Mouse (Mus musculus) heart, adult 10 weeks (tissue): Measurements from ENCODE around the gene Ddah2. TPM values are rescaled to one million over a fixed set of nuclear protein-coding genes. Genes with fewer than 3 reads are reported as not detected.

Experiments
- polyA plus RNA-seq: library from polyadenylated mRNA; stranded (reverse); fragments of 350-450 nt; fragmentation: Illumina TruSeq; extraction: RNeasy Lipid Tissue Mini Kit (QIAGEN cat#74804); gene quantifications from one replicate; pipeline ENCODE4 v1.2.3, GENCODE M21; 2014; ENCODE audit warnings: low read depth, low replicate concordance

The Ddah2 gene
- 33.4 TPM for polyA plus RNA-seq

DNA sequence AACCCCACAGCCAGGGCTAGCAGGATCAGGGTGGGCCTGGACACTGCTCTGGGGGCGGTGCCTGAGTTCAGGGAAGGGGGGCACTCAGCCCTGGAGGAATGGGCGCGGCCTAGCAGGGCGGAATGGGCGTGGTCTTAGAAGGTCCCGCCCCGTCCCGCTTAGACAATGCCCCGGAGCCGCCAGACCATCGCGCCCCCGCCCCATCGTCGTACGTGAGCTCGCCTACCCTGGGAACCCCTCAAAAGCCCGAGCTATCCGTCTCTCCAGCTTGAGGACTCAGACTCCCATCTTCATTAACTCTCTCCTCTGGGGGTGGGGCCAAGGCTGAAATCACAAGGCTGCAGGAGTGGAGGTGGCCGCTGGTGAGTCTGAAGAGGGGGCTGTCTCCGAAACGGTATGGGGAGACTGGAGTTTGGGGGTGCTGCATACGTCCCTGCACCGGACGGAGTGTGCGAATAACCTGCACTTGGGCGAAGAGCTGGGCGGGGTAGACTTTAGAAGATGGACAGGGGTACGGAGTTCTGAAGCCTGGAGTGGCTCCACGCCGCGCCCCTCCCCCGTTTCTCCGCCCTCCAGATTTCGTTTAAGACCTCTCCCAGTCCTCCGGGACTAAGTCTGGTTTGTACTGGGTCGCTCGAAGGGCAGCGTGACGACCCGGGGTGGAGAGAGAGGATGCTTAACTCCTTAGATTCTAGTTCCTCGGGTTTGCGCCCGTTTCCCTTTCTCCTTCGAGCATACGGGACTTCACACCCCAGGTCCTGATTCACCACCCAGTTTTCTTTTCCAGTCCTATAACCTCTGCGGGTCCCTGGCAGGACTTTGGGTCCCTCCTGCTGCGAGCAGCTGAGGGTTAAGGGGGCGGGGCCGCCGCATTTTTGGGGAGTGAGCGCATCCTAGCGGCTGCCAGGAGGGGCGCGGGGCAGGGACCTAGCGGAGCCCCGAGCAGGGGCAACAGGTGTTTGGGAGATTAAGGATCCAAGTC is at the start of gene Ddah2:
Gene Ddah2 (plus strand): TSS at position 125 of the 982 bp plus-strand sequence.

GRCm38 (mm10) chr17:35016376-35016775 is 42.5 kb upstream of the Ddah2 start, which contains the start of gene Vwa7:
Gene Vwa7, plus strand, starts transcription at chr17:35016579.

DNA sequence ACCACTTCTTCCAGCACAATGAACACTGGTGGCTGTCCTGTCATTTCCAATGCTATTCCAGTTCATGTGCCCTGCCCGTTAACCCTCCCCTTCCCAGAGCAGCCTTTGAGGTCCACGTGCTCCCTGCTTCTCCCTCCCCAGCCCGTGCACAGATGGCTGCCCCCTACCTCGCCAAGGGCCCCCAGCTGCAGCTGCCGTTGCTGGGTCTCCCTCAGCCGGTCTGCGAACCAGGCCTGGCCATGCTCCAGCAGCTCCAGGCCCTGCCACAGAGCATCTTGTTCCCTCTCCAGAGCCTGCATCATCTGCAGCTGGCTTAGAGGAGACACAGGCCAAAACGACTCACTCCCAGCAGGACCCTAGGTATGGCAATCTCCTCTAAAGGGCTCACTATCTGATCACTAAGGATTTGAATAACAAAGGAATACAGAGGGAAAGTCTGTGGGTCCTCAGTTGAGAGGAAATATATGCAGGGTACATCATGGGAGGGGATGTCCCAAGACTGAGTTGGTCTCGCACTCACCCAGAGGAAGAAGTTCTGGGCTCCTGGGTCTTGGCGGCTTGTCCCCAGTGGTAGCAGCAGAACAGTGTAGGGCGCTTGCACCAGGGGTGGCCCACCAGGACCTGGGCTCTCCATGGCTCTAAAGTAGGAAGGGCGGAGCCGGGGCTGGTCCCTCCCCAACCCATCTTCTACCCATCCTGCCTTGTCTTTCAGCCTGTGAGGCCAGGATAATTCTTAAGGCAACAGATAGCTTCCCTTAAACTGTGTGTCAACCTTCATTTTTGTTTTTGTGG is 31.4 kb upstream of the Ddah2 start, which contains the start of gene Sapcd1:
Gene Sapcd1 (minus strand): TSS at position 740 of the 792 bp plus-strand sequence.

DNA sequence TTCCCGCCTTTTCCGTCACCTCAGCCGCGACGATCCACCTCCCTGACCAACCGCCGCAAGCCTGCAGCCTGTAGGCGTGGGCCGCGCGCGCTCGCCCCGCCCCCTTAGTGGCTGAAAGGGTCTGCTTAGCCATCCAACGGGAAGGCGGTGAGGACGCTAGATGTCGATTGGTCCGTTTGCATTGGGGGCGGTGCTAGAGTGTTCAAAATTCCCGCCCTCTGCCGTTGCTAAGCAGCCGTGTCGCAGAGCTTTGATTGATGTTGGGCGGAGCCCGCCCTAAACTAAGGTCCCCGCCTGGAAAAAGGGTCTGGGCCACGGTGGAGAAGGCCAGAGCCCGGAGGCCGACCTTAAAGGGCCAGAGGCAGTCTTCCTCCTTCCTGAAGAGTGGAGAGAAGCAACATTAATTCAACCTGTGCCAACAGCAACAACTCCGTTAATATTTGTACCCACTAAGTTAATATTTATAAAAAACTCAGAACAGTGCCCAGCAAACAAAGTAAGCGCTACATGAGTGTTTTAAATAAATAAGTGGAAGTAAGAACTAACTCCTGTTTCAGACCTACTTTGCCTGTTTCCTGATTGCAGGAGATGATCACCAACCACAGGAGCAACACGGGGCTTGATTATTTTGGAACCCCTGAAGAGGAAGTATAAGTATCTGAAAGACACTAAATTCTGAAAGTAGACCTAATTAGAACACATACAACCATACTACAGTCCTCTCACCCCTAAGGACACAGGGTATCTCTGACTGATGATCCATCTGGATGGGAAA is 12.0 kb upstream of the Ddah2 start, which contains the start of gene Msh5:
Gene Msh5 (minus strand): TSS at position 65 of the 775 bp plus-strand sequence.

GRCm38 (mm10) chr17:35049561-35050016 is 9.2 kb upstream of the Ddah2 start, which contains the start of gene Clic1:
Gene Clic1, plus strand, starts transcription at chr17:35049966.

GRCm38 (mm10) chr17:35064951-35065947 is 6.4 kb downstream of the Ddah2 start, which contains the start of gene Ly6g6c:
Gene Ly6g6c, plus strand, starts transcription at chr17:35065388.

GRCm38 (mm10) chr17:35066084-35066483 is 7.2 kb downstream of the Ddah2 start, which contains the start of gene Mpig6b:
Gene Mpig6b, minus strand, starts transcription at chr17:35066184.

DNA sequence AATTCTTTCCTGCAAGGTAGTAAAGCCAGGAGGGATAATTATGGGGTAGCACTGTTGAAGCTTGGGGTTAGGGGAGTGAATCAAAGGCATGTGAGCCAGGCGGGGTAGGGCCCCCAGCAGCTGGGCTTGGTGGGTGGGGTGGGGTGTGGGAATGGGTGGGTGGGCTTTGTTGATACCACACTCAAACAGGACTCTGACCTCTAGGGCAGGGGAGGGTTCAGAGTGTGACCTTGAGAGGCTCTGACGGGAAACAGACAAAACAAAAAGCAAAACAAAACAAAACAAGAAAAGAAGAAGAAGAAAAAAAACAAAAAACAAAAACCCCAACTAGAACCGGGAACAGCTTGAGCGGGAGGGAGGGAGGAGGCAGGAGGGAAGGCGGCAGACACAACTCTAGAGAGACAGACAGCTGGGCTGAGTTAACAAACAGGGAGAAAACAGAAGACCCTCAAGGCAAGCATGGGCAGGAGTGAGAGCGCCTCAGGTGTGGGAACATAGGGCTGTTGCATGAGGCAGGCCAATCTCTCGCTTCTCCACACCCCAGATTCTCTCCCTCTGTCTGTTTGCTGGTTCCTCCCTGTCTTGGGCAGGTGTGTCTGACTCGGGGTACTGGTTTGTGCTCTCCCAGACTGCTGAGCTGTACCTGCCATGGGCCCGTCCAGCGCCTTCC is 17.8 kb downstream of the Ddah2 start, which contains the start of gene Ly6g6e:
Gene Ly6g6e (plus strand): TSS at position 396 of the 670 bp plus-strand sequence.

GRCm38 (mm10) chr17:35077786-35078233 is 19.0 kb downstream of the Ddah2 start, which contains the start of gene Ly6g6d:
Gene Ly6g6d, minus strand, starts transcription at chr17:35078065.

DNA sequence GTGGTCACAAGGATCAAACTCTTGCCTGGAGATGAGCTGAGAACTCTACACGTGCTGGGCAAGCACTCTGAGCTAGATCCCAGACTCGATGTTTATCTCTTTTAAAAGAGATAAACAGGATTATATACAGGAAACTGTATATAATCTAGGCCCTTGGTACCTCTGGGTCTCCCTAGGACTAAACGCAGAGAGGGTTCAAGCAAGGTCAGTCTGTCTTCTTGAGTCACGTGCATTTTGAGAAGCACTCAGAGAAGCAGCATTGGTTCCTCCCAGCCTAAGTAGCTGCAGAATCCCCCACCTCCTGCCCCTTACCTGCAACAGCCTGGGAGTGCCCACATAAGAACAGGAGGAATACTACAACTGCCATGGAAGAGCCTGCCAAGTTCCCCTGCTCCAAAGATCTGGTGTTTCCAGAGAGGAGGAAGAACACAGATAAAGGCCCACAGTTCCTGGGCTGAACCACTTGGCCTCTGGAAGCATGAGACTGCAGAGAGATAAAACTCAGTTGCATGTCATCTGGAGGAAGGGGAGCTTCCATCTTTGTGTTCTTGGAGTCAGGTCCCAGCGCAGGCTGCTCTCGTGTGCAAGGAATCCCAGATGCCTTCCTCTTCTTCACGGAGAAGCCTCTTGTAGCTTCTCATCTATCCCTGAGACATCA is 26.5 kb downstream of the Ddah2 start, which contains the start of gene Ly6g6f:
Gene Ly6g6f (minus strand): TSS at position 403 of the 658 bp plus-strand sequence.

DNA sequence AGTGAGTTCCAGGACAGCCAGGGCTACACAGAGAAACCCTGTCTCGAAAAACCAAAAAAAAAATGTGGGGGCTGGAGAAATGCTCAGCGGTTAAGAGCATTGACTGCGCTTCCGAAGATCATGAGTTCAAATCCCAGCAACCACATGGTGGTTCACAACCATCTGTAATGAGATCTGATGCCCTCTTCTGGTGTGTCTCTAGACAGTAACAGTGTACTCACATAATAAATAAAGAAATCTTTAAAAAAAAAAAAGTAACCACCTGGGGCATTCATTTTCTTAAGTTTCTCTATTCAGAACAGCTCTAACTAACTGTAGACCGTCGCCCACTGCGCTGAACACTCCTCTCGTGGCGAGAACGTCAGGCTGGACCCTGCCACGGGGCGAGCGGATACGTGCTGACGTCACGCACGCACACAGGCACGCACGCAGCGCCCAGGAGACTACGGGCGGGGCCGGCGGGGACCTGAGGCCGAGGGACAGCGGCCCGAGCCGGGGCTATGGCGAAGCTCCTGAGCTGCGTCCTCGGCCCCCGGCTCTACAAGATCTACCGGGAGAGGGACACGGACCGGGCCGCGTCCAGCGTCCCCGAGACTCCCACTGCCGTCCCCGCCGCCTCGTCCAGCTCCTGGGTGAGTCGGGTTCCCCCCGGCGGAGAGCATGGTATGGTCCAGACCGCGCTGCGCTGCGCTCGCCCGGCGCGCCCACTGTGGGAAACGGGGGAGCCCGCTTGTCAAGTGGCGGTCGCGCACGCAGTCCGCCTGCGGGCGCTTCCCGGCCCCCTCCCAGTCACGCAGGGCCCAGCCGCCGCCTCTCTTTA is 30.2 kb downstream of the Ddah2 start, which contains the start of gene Abhd16a:
Gene Abhd16a (plus strand): TSS at position 439 of the 820 bp plus-strand sequence.

DNA sequence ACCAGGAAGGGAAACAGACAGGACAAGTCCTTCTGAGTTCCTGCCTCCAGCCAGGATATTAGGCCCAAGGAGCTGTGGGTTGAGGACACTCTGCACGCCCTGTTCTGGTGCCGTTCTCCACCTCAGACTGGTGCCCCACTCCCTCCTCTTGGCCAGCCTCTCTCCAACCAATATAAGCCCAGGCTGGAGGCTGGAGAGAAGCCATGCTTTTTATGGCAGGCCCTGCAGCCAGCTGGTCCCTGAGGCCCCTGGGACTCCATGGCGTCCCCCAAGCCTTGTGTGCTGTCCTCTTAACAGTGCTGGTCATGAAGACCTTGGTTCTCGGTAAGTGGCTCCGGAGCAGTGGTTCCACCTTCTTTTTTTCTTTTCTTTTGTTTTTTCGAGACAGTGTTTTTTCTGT is 49.3 kb downstream of the Ddah2 start, which contains the start of gene Ly6g5c:
Gene Ly6g5c (plus strand): TSS at position 183 of the 400 bp plus-strand sequence.

Other genes starting within 250 kb of the Ddah2 start
- gene Stk19, start 222.1 kb upstream of the Ddah2 start, polyA plus RNA-seq = 15.7 TPM
- gene Dxo, start 222.0 kb upstream of the Ddah2 start, polyA plus RNA-seq = 18.6 TPM
- 20.6 TPM for gene Skiv2l, start 208.8 kb upstream of the Ddah2 start, polyA plus RNA-seq
- 20.1 TPM for gene Nelfe, start 208.6 kb upstream of the Ddah2 start, polyA plus RNA-seq
- 3.5 TPM for gene Cfb, start 196.5 kb upstream of the Ddah2 start, polyA plus RNA-seq
- gene Zbtb12, start 179.6 kb upstream of the Ddah2 start, polyA plus RNA-seq = 11.8 TPM
- gene Gm20547, start 177.0 kb upstream of the Ddah2 start, polyA plus RNA-seq = not detected
- gene C2, start 160.8 kb upstream of the Ddah2 start, polyA plus RNA-seq = 5.3 TPM
- gene Ehmt2, start 160.6 kb upstream of the Ddah2 start, polyA plus RNA-seq = 40.6 TPM
- not detected for gene Slc44a4, start 144.6 kb upstream of the Ddah2 start, polyA plus RNA-seq
- gene Neu1, start 127.8 kb upstream of the Ddah2 start, polyA plus RNA-seq = 18.6 TPM
- gene Hspa1b, start 99.8 kb upstream of the Ddah2 start, polyA plus RNA-seq = 7.8 TPM
- gene Gm20481, start 89.1 kb upstream of the Ddah2 start, polyA plus RNA-seq = not detected
- gene Hspa1a, start 86.9 kb upstream of the Ddah2 start, polyA plus RNA-seq = 10.2 TPM
- 9.2 TPM for gene Hspa1l, start 86.3 kb upstream of the Ddah2 start, polyA plus RNA-seq
- gene Lsm2, start 77.2 kb upstream of the Ddah2 start, polyA plus RNA-seq = 17.0 TPM
- gene Vars, start 58.0 kb upstream of the Ddah2 start, polyA plus RNA-seq = 20.7 TPM
- gene Vwa7, start 42.5 kb upstream of the Ddah2 start, polyA plus RNA-seq = 6.5 TPM
- gene Sapcd1, start 31.0 kb upstream of the Ddah2 start, polyA plus RNA-seq = 0.58 TPM
- 0.55 TPM for gene Msh5, start 12.3 kb upstream of the Ddah2 start, polyA plus RNA-seq
- 50.4 TPM for gene Clic1, start 9.1 kb upstream of the Ddah2 start, polyA plus RNA-seq
- not detected for gene Ly6g6c, start 6.4 kb downstream of the Ddah2 start, polyA plus RNA-seq
- gene Mpig6b, start 7.1 kb downstream of the Ddah2 start, polyA plus RNA-seq = not detected
- gene Ly6g6e, start 17.9 kb downstream of the Ddah2 start, polyA plus RNA-seq = not detected
- gene Ly6g6d, start 19.0 kb downstream of the Ddah2 start, polyA plus RNA-seq = not detected
- not detected for gene Ly6g6f, start 26.6 kb downstream of the Ddah2 start, polyA plus RNA-seq
- 72.3 TPM for gene Abhd16a, start 30.2 kb downstream of the Ddah2 start, polyA plus RNA-seq
- gene Ly6g5c, start 49.2 kb downstream of the Ddah2 start, polyA plus RNA-seq = not detected
- gene Ly6g5b, start 56.4 kb downstream of the Ddah2 start, polyA plus RNA-seq = 0.39 TPM
- gene Gpank1, start 62.4 kb downstream of the Ddah2 start, polyA plus RNA-seq = 17.0 TPM
- gene Csnk2b, start 63.0 kb downstream of the Ddah2 start, polyA plus RNA-seq = 145 TPM
- 22.9 TPM for gene D17H6S53E, start 67.3 kb downstream of the Ddah2 start, polyA plus RNA-seq
- gene Apom, start 73.0 kb downstream of the Ddah2 start, polyA plus RNA-seq = not detected
- gene Bag6, start 76.1 kb downstream of the Ddah2 start, polyA plus RNA-seq = 122 TPM
- 139 TPM for gene Prrc2a, start 105.9 kb downstream of the Ddah2 start, polyA plus RNA-seq
- 6.0 TPM for gene Aif1, start 117.0 kb downstream of the Ddah2 start, polyA plus RNA-seq
- 4.1 TPM for gene Lst1, start 129.4 kb downstream of the Ddah2 start, polyA plus RNA-seq
- gene Ltb, start 135.4 kb downstream of the Ddah2 start, polyA plus RNA-seq = 0.68 TPM
- 0.29 TPM for gene Tnf, start 143.0 kb downstream of the Ddah2 start, polyA plus RNA-seq
- not detected for gene Lta, start 146.3 kb downstream of the Ddah2 start, polyA plus RNA-seq
- gene Gm16181, start 161.8 kb downstream of the Ddah2 start, polyA plus RNA-seq = 1.8 TPM
- 4.9 TPM for gene Atp6v1g2, start 174.6 kb downstream of the Ddah2 start, polyA plus RNA-seq
- gene Nfkbil1, start 176.8 kb downstream of the Ddah2 start, polyA plus RNA-seq = 6.4 TPM
- gene Ddx39b, start 182.7 kb downstream of the Ddah2 start, polyA plus RNA-seq = 112 TPM
- gene H2-D1, start 203.7 kb downstream of the Ddah2 start, polyA plus RNA-seq = 162 TPM